Mouse (Mus musculus): ENCODE data around the gene Tm9sf3. TPM values are rescaled to one million over a fixed set of nuclear protein-coding genes. Genes with fewer than 3 reads are reported as not detected.

Tm9sf3 gene
- polyA plus RNA-seq, 1 experiment: 11.6 TPM

GRCm38 (mm10) chr19:41241997-41242396 lies 21.8 kb downstream of the Tm9sf3 start:
- Histone ChIP-seq H3K9me3 (no peaks in the 10 kb centered on the region), H3K27me3 (replicated peaks) (no peaks in the 10 kb centered on the region), H3K36me3 (replicated peaks; ENCODE audit: low read length) (peaks cover 93% of the 10 kb centered on the region), H3K4me1 (peaks cover 11% of the 10 kb centered on the region), H3K4me3 (replicated peaks) (no peak overlapping the region)
- TF ChIP-seq FLI1 (IDR thresholded peaks at IDR 0.05; ENCODE audit: low read length): no peak
- no peak for TF ChIP-seq GATA1 (IDR thresholded peaks at IDR 0.05; ENCODE audit: borderline replicate concordance, low read length)

GRCm38 (mm10) chr19:41233698-41234097 lies 30.1 kb downstream of the Tm9sf3 start:
- Histone ChIP-seq H3K36me3 (replicated peaks; ENCODE audit: low read length) (peaks cover 95% of the 10 kb centered on the region), H3K9me3 (no peaks in the 10 kb centered on the region), H3K27me3 (replicated peaks) (no peaks in the 10 kb centered on the region), H3K4me1 (peaks cover 7% of the 10 kb centered on the region; the same call in 1 of the 2 replicates), H3K4me3 (replicated peaks) (no peak overlapping the region)
- no peak for TF ChIP-seq FLI1 (IDR thresholded peaks at IDR 0.05; ENCODE audit: low read length)

- H3K4me3 ChIP-seq (replicated peaks): no peak overlapping the region
- peaks cover 55% of the 10 kb centered on the region for H3K27me3 ChIP-seq (replicated peaks)
- TF ChIP-seq FLI1 (IDR thresholded peaks at IDR 0.05; ENCODE audit: low read length) (no peak), GATA1 (IDR thresholded peaks at IDR 0.05; ENCODE audit: borderline replicate concordance, low read length) (no peak)
- no peaks in the 10 kb centered on the region for H3K9me3 ChIP-seq
- H3K4me1 ChIP-seq: peaks cover 15% of the 10 kb centered on the region
- H3K36me3 ChIP-seq (replicated peaks; ENCODE audit: low read length): peaks cover 38% of the 10 kb centered on the region
These were observed 55.5 kb downstream of the Tm9sf3 start for GRCm38 (mm10) chr19:41208326-41208725.

- H3K36me3 ChIP-seq (replicated peaks; ENCODE audit: low read length): peaks cover 24% of the 10 kb centered on the region
- H3K9me3 ChIP-seq: no peaks in the 10 kb centered on the region
- peaks cover 15% of the 10 kb centered on the region for H3K4me1 ChIP-seq
- TF ChIP-seq GATA1 (IDR thresholded peaks at IDR 0.05; ENCODE audit: borderline replicate concordance, low read length) (no peak), FLI1 (IDR thresholded peaks at IDR 0.05; ENCODE audit: low read length) (no peak)
- peaks cover 68% of the 10 kb centered on the region for H3K27me3 ChIP-seq (replicated peaks)
- peak within 1 kb of the TSS; percentile 77 for H3K4me3 ChIP-seq (replicated peaks)
These were observed 56.9 kb downstream of the Tm9sf3 start, which contains the start of gene Tll2 for GRCm38 (mm10) chr19:41206811-41207344. Gene Tll2 (minus strand): TSS chr19:41206835.

- TF ChIP-seq FLI1 (IDR thresholded peaks at IDR 0.05; ENCODE audit: low read length) (no peak), GATA1 (IDR thresholded peaks at IDR 0.05; ENCODE audit: borderline replicate concordance, low read length) (no peak)
- Histone ChIP-seq H3K9me3 (no peaks in the 10 kb centered on the region), H3K27me3 (replicated peaks) (peaks cover 75% of the 10 kb centered on the region), H3K4me3 (replicated peaks) (peak overlapping the region; percentile 77), H3K4me1 (peaks cover 15% of the 10 kb centered on the region), H3K36me3 (replicated peaks; ENCODE audit: low read length) (peaks cover 18% of the 10 kb centered on the region)
These were observed 57.6 kb downstream of the Tm9sf3 start for GRCm38 (mm10) chr19:41206041-41206810.

GRCm38 (mm10) chr19:41204159-41205081 lies 59.4 kb downstream of the Tm9sf3 start:
- peaks cover 3% of the 10 kb centered on the region for H3K36me3 ChIP-seq (replicated peaks; ENCODE audit: low read length)
- H3K9me3 ChIP-seq: no peaks in the 10 kb centered on the region
- peaks cover 87% of the 10 kb centered on the region for H3K27me3 ChIP-seq (replicated peaks)
- H3K4me3 ChIP-seq (replicated peaks): no peak overlapping the region
- H3K4me1 ChIP-seq: peaks cover 15% of the 10 kb centered on the region
- TF ChIP-seq FLI1 (IDR thresholded peaks at IDR 0.05; ENCODE audit: low read length) (no peak), GATA1 (IDR thresholded peaks at IDR 0.05; ENCODE audit: borderline replicate concordance, low read length) (no peak)

- H3K27me3 ChIP-seq (replicated peaks): peaks cover 58% of the 10 kb centered on the region
- H3K4me1 ChIP-seq: no peaks in the 10 kb centered on the region
- TF ChIP-seq FLI1 (IDR thresholded peaks at IDR 0.05; ENCODE audit: low read length) (no peak), GATA1 (IDR thresholded peaks at IDR 0.05; ENCODE audit: borderline replicate concordance, low read length) (no peak)
- no peaks in the 10 kb centered on the region for H3K36me3 ChIP-seq (replicated peaks; ENCODE audit: low read length)
- no peaks in the 10 kb centered on the region for H3K9me3 ChIP-seq
- no peak overlapping the region for H3K4me3 ChIP-seq (replicated peaks)
These were observed 66.2 kb downstream of the Tm9sf3 start for GRCm38 (mm10) chr19:41197606-41198005.

- Histone ChIP-seq H3K9me3 (0 out of 2 replicates have a peak, but pooled peaks cover 3% of the 10 kb centered on the region), H3K4me1 (no peaks in the 10 kb centered on the region), H3K27me3 (replicated peaks) (peaks cover 44% of the 10 kb centered on the region), H3K4me3 (replicated peaks) (no peak overlapping the region), H3K36me3 (replicated peaks; ENCODE audit: low read length) (no peaks in the 10 kb centered on the region)
- TF ChIP-seq GATA1 (IDR thresholded peaks at IDR 0.05; ENCODE audit: borderline replicate concordance, low read length) (no peak), FLI1 (IDR thresholded peaks at IDR 0.05; ENCODE audit: low read length) (no peak)
These were observed 70.4 kb downstream of the Tm9sf3 start for GRCm38 (mm10) chr19:41193379-41193778.

GRCm38 (mm10) chr19:41192953-41193352 lies 70.8 kb downstream of the Tm9sf3 start:
- H3K36me3 ChIP-seq (replicated peaks; ENCODE audit: low read length): no peaks in the 10 kb centered on the region
- H3K27me3 ChIP-seq (replicated peaks): peaks cover 42% of the 10 kb centered on the region
- no peaks in the 10 kb centered on the region for H3K4me1 ChIP-seq
- H3K9me3 ChIP-seq: peaks cover 3% of the 10 kb centered on the region; the same call in 1 of the 2 replicates
- TF ChIP-seq GATA1 (IDR thresholded peaks at IDR 0.05; ENCODE audit: borderline replicate concordance, low read length) (no peak), FLI1 (IDR thresholded peaks at IDR 0.05; ENCODE audit: low read length) (no peak)
- H3K4me3 ChIP-seq (replicated peaks): no peak overlapping the region

All from megakaryocyte, embryonic 14.5 days (primary cell).